Comparison of ENCODE assay signal across 11 mouse cellular contexts in the genomic region with DNA sequence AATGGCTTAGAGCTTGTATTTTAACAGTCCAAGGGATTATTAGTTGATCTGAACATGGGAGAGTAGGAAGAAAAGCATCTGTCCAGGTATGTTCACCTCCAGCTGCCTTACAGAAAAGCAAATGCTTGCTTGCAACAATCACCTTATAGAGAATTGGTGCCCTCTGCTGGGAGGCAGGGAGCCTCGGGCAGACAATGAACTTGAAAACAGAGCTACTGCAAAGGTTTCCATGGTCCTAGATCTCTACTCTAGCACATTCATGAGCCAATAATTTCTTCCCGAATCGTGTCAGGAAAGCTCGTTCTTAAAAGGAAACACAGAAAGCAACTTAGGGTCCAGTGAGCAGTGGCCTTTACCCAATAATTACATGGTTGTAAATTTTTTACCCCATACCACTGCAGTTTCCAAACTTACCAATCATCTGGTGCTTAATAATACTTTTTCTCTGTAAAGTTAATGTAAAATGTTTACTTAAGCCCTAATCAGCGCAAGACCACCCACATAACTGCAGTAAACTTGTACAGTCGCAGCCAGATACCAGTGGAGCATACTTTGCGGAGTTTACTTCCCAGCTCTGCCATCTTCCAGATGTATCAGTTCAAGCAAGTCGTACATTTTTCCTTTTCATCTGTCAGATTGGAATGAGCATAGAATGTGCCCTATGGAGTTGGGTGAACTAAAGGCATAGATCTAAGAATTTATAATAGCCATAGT.
A peak's percentile ranks its signal among the peaks of the same experiment; 100 is the strongest.
DNase-seq lines count a peak whose midpoint lies in the region; ATAC-seq lines count a peak whose summit lies in the region.
"Had no signal": no experiment of that assay in that cellular context is flagged by ENCODE, and none has a peak within 500 bp of the region (broad histone marks: within the 10 kb centered on the region; RNA-seq: fewer than 3 reads in every experiment).

No protein-coding gene starts in this region.

- no peak for DNase-seq in kidney, adult 18-20 months
- DNase-seq in retina, embryonic 14.5 days (ENCODE audit: low spot score): peak; percentile 12
- DNase-seq in retina, postnatal 1 day: no peak
- peak; percentile 6 for DNase-seq in forelimb bud, embryonic 11.5 days (ENCODE audit: low read depth, low spot score)
- no peak for DNase-seq in embryonic facial prominence, embryonic 10.5 days (ENCODE audit: low spot score)
- no peak for DNase-seq in cerebellum, postnatal 14 days
- DNase-seq: adrenal gland, postnatal 14 days; cerebellum, adult 18-20 months had no signal

- H3K36me3 ChIP-seq in kidney, embryonic 14.5 days (ENCODE audit: control insufficient read depth, insufficient read depth, low read length): no peaks in the 10 kb centered on the region
- no peaks in the 10 kb centered on the region for H3K36me3 ChIP-seq in embryonic facial prominence, embryonic 10.5 days (replicated peaks)
- H3K36me3 ChIP-seq: forebrain, embryonic 15.5 days had no signal

- H3K4me1 ChIP-seq in kidney, embryonic 14.5 days (ENCODE audit: control insufficient read depth, insufficient read depth, low read length): no peaks in the 10 kb centered on the region
- H3K4me1 ChIP-seq in embryonic facial prominence, embryonic 10.5 days: no peaks in the 10 kb centered on the region
- H3K4me1 ChIP-seq: forebrain, embryonic 15.5 days had no signal

- WGBS in kidney, embryonic 14.5 days: 53% methylated on average over 8 of the region's 8 CpGs
- WGBS in embryonic facial prominence, embryonic 10.5 days: 83% methylated on average over 8 of the region's 8 CpGs

- no peak overlapping the region for H3K4me2 ChIP-seq in kidney, embryonic 14.5 days (replicated peaks; ENCODE audit: low read depth, low read length)
- H3K4me2 ChIP-seq: forebrain, embryonic 15.5 days had no signal

- H3K4me3 ChIP-seq in kidney, embryonic 14.5 days (ENCODE audit: low read length): no peak overlapping the region
- H3K4me3 ChIP-seq in embryonic facial prominence, embryonic 10.5 days: no peak overlapping the region
- H3K4me3 ChIP-seq: forebrain, embryonic 15.5 days had no signal

- no peak overlapping the region for H3K9ac ChIP-seq in kidney, embryonic 14.5 days (ENCODE audit: low read depth, low read length)
- H3K9ac ChIP-seq: forebrain, embryonic 15.5 days had no signal

- peak overlapping the region; percentile 24; the same call in 1 of the 2 replicates for H3K27ac ChIP-seq in kidney, embryonic 14.5 days (ENCODE audit: low read depth, low read length)
- H3K27ac ChIP-seq in embryonic facial prominence, embryonic 10.5 days (replicated peaks): no peak overlapping the region
- H3K27ac ChIP-seq: forebrain, embryonic 15.5 days; macrophage had no signal

- ATAC-seq in kidney, embryonic 14.5 days (ENCODE audit: low FRiP score, low TSS enrichment): peak; percentile 39; the same call in 1 of the 2 replicates
- ATAC-seq: forebrain, embryonic 15.5 days had no signal

- H3K27me3 ChIP-seq in kidney, embryonic 14.5 days (ENCODE audit: control insufficient read depth, insufficient read depth, low read length): no peaks in the 10 kb centered on the region
- H3K27me3 ChIP-seq in embryonic facial prominence, embryonic 10.5 days (replicated peaks; ENCODE audit: low read depth, poor library complexity, severe bottlenecking): no peaks in the 10 kb centered on the region
- H3K27me3 ChIP-seq: forebrain, embryonic 15.5 days had no signal

- no peaks in the 10 kb centered on the region for H3K9me3 ChIP-seq in kidney, embryonic 14.5 days (ENCODE audit: control insufficient read depth, low read length)
- no peaks in the 10 kb centered on the region for H3K9me3 ChIP-seq in embryonic facial prominence, embryonic 10.5 days
- H3K9me3 ChIP-seq: forebrain, embryonic 15.5 days had no signal

Comparison
In these comparisons a context has a peak if more than half of its experiments do, and no peak if none do; other contexts are left out.
1. DNase-seq: peak in retina, embryonic 14.5 days (single experiment) and forelimb bud, embryonic 11.5 days (single experiment); none in kidney, adult 18-20 months (single experiment), retina, postnatal 1 day (single experiment), embryonic facial prominence, embryonic 10.5 days (single experiment) and cerebellum, postnatal 14 days (0 of 2).